Mouse (Mus musculus) heart, adult 2 months (tissue): ENCODE data around the gene Agt. TPM values are rescaled to one million over a fixed set of nuclear protein-coding genes. Genes with fewer than 3 reads are reported as not detected.

Experiments
- DNase-seq, 2 experiments: peaks; one replicate each; pipeline ENCODE4 v3.0.0; 2021
- H3K27ac ChIP-seq: fragments of 200-600 bp; 2 replicates; pipeline ENCODE4 v1.8.1; 2022
- H3K27me3 ChIP-seq: fragments of 200-500 bp; 2 replicates; pipeline ENCODE4 v1.6.1; 2012; ENCODE audit warnings: mild to moderate bottlenecking, low read length, inconsistent platforms, mixed read lengths; ENCODE audit not compliant: control insufficient read depth, insufficient read depth
- H3K36me3 ChIP-seq: fragments of 200-500 bp; 2 replicates; pipeline ENCODE4 v1.6.1; 2012; ENCODE audit warnings: low read length, inconsistent platforms; ENCODE audit not compliant: control insufficient read depth, insufficient read depth
- H3K4me1 ChIP-seq: fragments of 200-500 bp; 2 replicates; pipeline ENCODE4 v1.6.1; 2011; ENCODE audit warnings: low read length; ENCODE audit not compliant: control insufficient read depth, insufficient read depth
- H3K4me3 ChIP-seq: fragments of 200-600 bp; 2 replicates; pipeline ENCODE4 v1.8.1; 2022
- H3K79me2 ChIP-seq: fragments of 200-500 bp; replicated peaks from 2 replicates; pipeline ENCODE4 v1.6.1; 2012; ENCODE audit warnings: mild to moderate bottlenecking, inconsistent platforms, low read length, moderate library complexity, mixed read lengths; ENCODE audit not compliant: control insufficient read depth, insufficient read depth
- H3K9ac ChIP-seq: fragments of 200-500 bp; 2 replicates; pipeline ENCODE4 v1.6.1; 2012; ENCODE audit warnings: low read depth, mild to moderate bottlenecking, control low read depth, inconsistent platforms, low read length, mixed read lengths
- CTCF ChIP-seq: fragments of 200-600 bp; IDR thresholded peaks from 2 replicates; pipeline ENCODE4 v1.8.1; 2022; ENCODE audit warnings: antibody characterized with exemption, mild to moderate bottlenecking, moderate library complexity
- EP300 ChIP-seq: fragments of 200-500 bp; IDR thresholded peaks from 2 replicates; pipeline ENCODE4 v1.6.1; 2011; ENCODE audit warnings: low read depth, low read length, control low read depth; ENCODE audit not compliant: insufficient read depth
- POLR2A ChIP-seq: fragments of 200-500 bp; IDR thresholded peaks from 2 replicates; pipeline ENCODE4 v1.6.1; 2011; ENCODE audit warnings: mild to moderate bottlenecking, low read depth, low read length, control low read depth; ENCODE audit not compliant: insufficient read depth
- WGBS: fragments of 180-500 bp; shearing (Covaris S2); methylation state at CpG from one replicate; pipeline ENCODE4 v1.1.7; 2018; 5-methylcytosine and 5-hydroxymethylcytosine counted together
- intact Hi-C: fragments of 180-260 bp; cut with DNase I; formaldehyde crosslinking; loops from one replicate; pipeline ENCODE4 v1.15.1; 2025
- polyA plus RNA-seq: library from polyadenylated mRNA; depleted of rRNA; stranded (reverse); fragments of >200 nt; gene quantifications from 2 replicates; pipeline ENCODE4 v1.2.3, GENCODE M21; 2012
- total RNA-seq, 2 experiments: library from RNA; stranded (reverse); gene quantifications; 2 replicates each; pipeline ENCODE4 v1.2.3; 2021

Agt gene
- total and polyA plus RNA-seq, 3 experiments = 9.4 to 10.5 (median 10.3) TPM

DNA sequence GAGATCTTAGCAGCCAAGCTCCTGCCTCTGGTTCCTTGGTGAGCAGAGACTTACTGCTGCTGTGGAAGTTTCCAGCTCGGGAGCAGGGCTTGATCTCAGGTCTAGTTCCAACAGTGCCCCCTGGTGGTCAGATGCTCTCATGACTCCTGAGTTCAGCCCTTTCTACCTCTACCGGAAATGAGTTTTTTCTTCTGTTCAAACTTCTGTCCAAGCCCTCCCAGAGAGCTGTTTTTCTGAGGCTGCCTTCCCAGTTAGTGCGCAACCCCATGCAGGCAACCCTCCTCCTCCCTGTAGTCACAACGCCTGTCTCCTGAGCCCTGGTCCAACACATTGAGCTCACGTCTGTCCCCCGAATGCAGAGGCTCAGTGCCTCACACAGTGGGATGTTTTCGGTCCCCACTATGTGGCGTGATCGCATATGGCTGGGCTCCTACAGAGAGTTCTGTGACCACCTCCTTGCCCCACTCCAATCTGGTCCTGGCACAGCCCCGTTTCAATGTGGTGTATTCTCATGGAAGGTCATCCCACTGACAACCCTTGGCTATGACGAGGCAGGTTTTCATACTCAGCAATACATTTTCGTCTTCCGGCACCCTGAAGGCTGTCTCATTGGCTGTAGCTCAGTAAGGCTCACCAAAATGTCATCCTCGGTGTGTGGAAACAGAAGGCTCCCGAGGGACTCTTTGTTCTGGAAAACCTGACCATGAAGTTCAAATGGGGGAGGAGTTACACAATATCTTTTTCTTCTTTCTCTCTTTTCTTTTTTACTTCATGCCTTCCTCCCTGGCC lies 4.2 kb upstream of the Agt start:
- intact Hi-C loops = loop anchor here (5.0 kb wide), 1 partner anchor 176 kb away; no protein-coding TSS in a partner anchor
- Histone ChIP-seq H3K36me3 (no peaks in the 10 kb centered on the region), H3K4me3 (no peak overlapping the region), H3K9ac (no peak overlapping the region), H3K27ac (no peak overlapping the region), H3K27me3 (no peaks in the 10 kb centered on the region), H3K79me2 (no peaks in the 10 kb centered on the region), H3K4me1 (peaks cover 3% of the 10 kb centered on the region)
- WGBS = 45% methylated on average over 15 of the region's 15 CpGs
- peak; percentile 24; the same call in 1 of the 2 replicates for TF ChIP-seq POLR2A
- peak; percentile 92 for TF ChIP-seq CTCF
- peak; percentile 55; the same call in 1 of the 2 replicates for TF ChIP-seq EP300
- peak; percentile 83 to 85 for DNase-seq

DNA sequence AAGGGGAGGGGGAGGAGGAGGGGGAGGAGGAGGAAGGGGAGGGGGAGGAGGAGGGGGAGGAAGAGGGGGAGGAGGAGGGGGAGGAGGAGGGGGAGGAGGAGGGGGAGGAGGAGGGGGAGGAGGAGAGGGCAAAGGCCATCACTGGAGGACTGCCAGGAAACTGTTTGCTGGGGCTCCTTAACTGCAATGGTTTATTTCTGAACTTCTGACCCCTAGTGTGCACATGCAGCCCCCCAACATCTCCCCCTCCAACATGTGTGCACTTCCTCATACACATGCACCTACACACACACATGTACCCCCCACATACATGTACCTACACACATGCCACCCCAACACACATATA lies 2.9 kb upstream of the Agt start:
- Histone ChIP-seq H3K36me3 (no peaks in the 10 kb centered on the region), H3K27me3 (no peaks in the 10 kb centered on the region), H3K27ac (no peak overlapping the region), H3K79me2 (no peaks in the 10 kb centered on the region), H3K4me3 (no peak overlapping the region), H3K9ac (no peak overlapping the region), H3K4me1 (peaks cover 6% of the 10 kb centered on the region)
- intact Hi-C loops = loop anchor here (5.0 kb wide), 1 partner anchor 175 kb away; no protein-coding TSS in a partner anchor
- TF ChIP-seq POLR2A (no peak), EP300 (no peak), CTCF (no peak)
- DNase-seq = no peak

DNA sequence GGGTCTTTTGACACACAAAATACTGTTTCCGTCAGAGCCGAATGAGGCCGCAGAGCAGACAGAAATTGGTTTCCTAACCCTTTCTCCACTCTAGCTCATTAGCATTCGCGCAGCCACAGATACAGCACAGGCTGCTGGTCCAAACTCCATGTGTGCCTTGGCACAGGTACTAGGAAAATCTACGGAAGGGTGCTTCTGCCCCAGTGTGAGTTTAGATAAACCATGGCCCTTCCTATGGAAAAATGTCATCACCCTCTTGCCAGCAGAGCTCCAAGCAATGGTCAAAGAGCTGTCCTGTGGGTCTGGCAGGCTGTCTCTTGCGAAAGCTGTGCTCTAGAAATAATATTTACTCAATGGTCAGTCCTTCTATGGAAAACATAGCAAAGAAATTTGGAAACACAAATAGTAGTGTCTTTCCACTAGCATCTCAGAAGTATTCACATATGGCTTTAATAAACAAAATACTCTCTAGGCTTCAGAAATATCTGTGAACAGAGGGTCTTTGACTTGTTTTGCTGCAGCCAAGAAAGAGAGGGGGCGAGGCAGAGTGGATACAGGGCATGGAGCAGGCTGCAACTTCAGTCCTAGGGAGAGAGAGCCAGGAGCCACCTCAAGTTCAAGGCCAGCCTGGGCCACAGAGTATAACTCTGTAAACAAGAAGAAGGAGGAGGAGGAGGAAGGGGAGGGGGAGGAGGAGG lies 2.4 kb upstream of the Agt start:
- 50% methylated on average over 8 of the region's 8 CpGs for WGBS
- peak in 1 of 2 experiments; percentile 17 for DNase-seq
- intact Hi-C loops = loop anchor here (5.0 kb wide), 1 partner anchor 175 kb away; no protein-coding TSS in a partner anchor
- Histone ChIP-seq H3K36me3 (no peaks in the 10 kb centered on the region), H3K27me3 (no peaks in the 10 kb centered on the region), H3K4me1 (peaks cover 6% of the 10 kb centered on the region), H3K27ac (no peak overlapping the region), H3K4me3 (no peak overlapping the region), H3K9ac (no peak overlapping the region), H3K79me2 (no peaks in the 10 kb centered on the region)
- TF ChIP-seq CTCF = no peak
- TF ChIP-seq EP300 = no peak
- TF ChIP-seq POLR2A = no peak

DNA sequence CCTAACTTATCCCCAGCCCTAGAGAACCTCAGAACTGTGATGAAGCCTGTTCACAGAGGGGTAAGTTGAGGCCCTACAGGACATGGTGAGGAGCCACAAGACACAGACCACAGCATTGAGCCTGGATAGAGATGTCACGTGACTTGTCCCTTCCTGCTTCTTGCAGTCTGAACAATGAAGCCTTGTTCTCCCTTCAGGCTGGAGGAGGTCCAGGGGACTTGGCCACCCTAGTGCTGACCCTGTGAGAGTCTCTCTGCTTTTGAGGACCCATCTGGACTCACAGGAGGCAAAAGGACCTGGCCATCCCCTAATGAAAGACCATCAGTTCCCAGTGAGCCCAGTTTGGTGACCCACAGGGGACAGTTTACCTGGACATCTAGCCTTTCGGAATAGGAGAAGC lies 406 bp downstream of the Agt start:
- H3K27me3 ChIP-seq = no peaks in the 10 kb centered on the region
- no peaks in the 10 kb centered on the region for H3K79me2 ChIP-seq
- H3K9ac ChIP-seq = no peak overlapping the region
- no peaks in the 10 kb centered on the region for H3K36me3 ChIP-seq
- TF ChIP-seq EP300 (no peak), POLR2A (no peak), CTCF (no peak)
- no peak overlapping the region for H3K4me3 ChIP-seq
- H3K27ac ChIP-seq = peak overlapping the region; percentile 64
- intact Hi-C loops = no loop called here
- 46% methylated on average over 2 of the region's 2 CpGs for WGBS
- DNase-seq = no peak
- H3K4me1 ChIP-seq = peaks cover 6% of the 10 kb centered on the region

GRCm38 (mm10) chr8:124567584-124567983 lies 1.9 kb downstream of the Agt start:
- WGBS = 45% methylated on average over 3 of the region's 3 CpGs
- Histone ChIP-seq H3K27me3 (no peaks in the 10 kb centered on the region), H3K36me3 (no peaks in the 10 kb centered on the region), H3K4me1 (peaks cover 6% of the 10 kb centered on the region; the same call in 1 of the 2 replicates), H3K27ac (no peak overlapping the region), H3K79me2 (no peaks in the 10 kb centered on the region), H3K4me3 (no peak overlapping the region), H3K9ac (no peak overlapping the region)
- intact Hi-C loops = no loop called here
- 0 out of 2 replicates have a peak, but pooled peaks have one; percentile 16 for TF ChIP-seq EP300
- no peak for TF ChIP-seq CTCF
- peak; percentile 42 to 56 for DNase-seq

- H3K79me2 ChIP-seq = no peaks in the 10 kb centered on the region
Measured at GRCm38 (mm10) chr8:124567126-124567525, 2.4 kb downstream of the Agt start.

More at GRCm38 (mm10) chr8:124567126-124567525, 2.4 kb downstream of the Agt start:
- no peak for DNase-seq
- intact Hi-C loops = no loop called here
- Histone ChIP-seq H3K36me3 (no peaks in the 10 kb centered on the region), H3K4me1 (peaks cover 6% of the 10 kb centered on the region; the same call in 1 of the 2 replicates), H3K27ac (no peak overlapping the region), H3K9ac (no peak overlapping the region), H3K4me3 (no peak overlapping the region), H3K27me3 (no peaks in the 10 kb centered on the region)
- 76% methylated on average over 6 of the region's 6 CpGs for WGBS
- TF ChIP-seq POLR2A (no peak), EP300 (no peak), CTCF (no peak)
